Mouse (Mus musculus) large intestine, adult 2 months (tissue): ENCODE data around the gene Tefm. TPM values are rescaled to one million over a fixed set of nuclear protein-coding genes. Genes with fewer than 3 reads are reported as not detected.

Experiments used
- DNase-seq: peaks from one replicate; pipeline ENCODE4 v3.0.0-alpha.2; 2012; ENCODE audit warnings: low read depth, low spot score
- WGBS: fragments of 180-500 bp; shearing (Covaris S2); methylation state at CpG from one replicate; pipeline ENCODE4 v1.1.7; 2018; 5-methylcytosine and 5-hydroxymethylcytosine counted together
- polyA plus RNA-seq: library from polyadenylated mRNA; depleted of rRNA; stranded (reverse); fragments of >200 nt; gene quantifications from 2 replicates; pipeline ENCODE4 v1.2.3, GENCODE M21; 2012; rRNA removed

The Tefm gene
- polyA plus RNA-seq, 1 experiment = 3.9 TPM

- DNase-seq = no peak
- 74% methylated on average over 1 of the region's 1 CpGs for WGBS
These were observed 9.9 kb downstream of the Tefm start for GRCm38 (mm10) chr11:80132050-80132449.

- 78% methylated on average over 1 of the region's 1 CpGs for WGBS
- no peak for DNase-seq
These were observed 25.6 kb downstream of the Tefm start for GRCm38 (mm10) chr11:80116411-80116810.

DNA sequence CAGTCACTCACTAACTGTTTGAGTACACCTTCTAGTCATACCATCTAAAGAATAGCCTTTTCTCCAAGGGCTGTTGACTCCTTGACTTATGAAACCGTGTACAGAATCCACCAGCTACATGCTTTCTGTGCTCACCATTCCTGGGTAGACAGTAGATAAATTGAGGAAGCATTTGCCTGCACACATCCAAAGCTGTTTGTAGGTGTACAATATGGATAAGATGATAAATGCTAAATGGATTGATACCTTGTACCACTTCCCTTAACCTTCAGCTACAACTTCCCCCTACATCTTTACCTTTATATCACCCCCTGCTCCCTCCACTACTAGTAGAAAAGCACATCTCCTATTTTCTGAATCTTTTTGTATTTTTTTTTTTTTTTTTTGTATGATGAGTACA lies 37.6 kb downstream of the Tefm start:
- 75% methylated on average over 1 of the region's 1 CpGs for WGBS
- DNase-seq = no peak

- 92% methylated on average over 6 of the region's 6 CpGs for WGBS
- no peak for DNase-seq
These were observed 40.7 kb downstream of the Tefm start for GRCm38 (mm10) chr11:80101298-80101697.

- WGBS = 86% methylated on average over 3 of the region's 3 CpGs
- no peak for DNase-seq
These were observed 43.4 kb downstream of the Tefm start for GRCm38 (mm10) chr11:80098444-80099056.

- no peak for DNase-seq
- WGBS = 40% methylated on average over 3 of the region's 3 CpGs
These were observed 51.3 kb downstream of the Tefm start for GRCm38 (mm10) chr11:80090555-80091164.

- WGBS = under 1% methylated on average over 14 of the region's 14 CpGs
- DNase-seq = no peak
These were observed 52.2 kb downstream of the Tefm start for GRCm38 (mm10) chr11:80089817-80090214.

DNA sequence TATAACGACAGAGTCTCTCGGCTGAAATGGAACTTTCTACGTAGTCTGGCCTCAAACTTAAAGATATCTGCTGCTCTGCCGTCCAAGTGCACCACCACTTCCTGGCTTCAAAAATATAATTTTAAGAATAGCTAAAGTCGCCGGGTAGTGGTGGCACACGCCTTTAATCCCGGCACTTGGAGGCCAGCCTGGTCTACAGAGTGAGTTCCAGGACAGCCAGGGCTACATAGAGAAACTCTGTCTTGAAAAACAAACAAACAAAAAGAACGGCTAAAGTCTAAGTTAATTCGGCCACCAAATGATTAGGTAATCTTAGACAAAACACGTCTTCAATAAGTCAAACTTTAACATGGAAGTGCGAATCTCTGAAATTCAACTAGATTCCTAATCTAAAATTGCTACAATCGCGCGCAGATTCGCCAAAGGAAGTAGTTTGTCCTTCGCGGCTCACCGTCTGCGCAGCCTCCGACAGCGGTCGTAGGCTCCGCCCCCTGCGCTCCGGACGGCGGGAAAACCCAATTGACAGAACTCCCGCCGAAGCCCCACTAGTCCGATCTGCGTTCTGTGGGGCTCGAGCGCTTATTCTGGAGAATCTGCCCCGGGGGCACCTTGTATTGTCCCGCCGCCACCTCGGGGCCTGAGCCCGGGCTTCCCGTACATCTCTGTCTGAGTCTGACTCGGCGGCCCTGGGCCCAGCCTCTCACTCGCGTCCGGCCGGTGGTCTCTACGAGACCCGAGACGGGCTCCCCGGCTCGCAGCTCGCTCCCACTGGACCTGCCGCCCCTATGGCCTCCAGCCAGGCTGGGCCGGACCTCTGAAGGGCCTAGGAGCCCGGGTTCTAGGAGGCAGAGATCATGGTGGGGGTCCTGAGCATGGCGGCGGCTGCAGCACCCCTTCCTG lies 52.8 kb downstream of the Tefm start, which contains the start of gene Atad5:
Atad5 (plus strand) TSS at position 484 of the 900 bp plus-strand sequence.
- 3% methylated on average over 57 of the region's 57 CpGs for WGBS
- DNase-seq = peak; percentile 52

DNA sequence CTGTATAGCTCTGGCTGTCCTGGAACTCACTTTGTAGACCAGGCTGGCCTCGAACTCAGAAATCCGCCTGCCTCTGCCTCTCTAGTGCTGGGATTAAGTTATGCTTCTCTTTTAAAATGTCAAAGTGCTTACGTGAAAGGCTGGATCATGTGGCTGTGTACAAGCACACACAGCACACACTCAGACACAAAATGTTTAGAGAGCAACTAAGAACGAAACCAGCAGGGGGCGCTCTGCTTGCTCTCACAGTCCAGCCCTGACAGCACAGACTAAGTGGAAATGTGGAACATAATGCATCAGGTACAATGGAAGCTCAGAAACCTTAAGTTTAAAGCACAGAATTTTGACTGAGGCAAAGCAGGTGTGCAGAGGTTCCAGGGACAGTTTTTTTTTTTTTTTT lies 55.1 kb downstream of the Tefm start:
- DNase-seq = peak; percentile 82
- WGBS = 15% methylated on average over 5 of the region's 5 CpGs

Other genes with a start within 250 kb of the Tefm start
- gene Utp6, start 179.8 kb downstream of the Tefm start, polyA plus RNA-seq = 4.2 and 5.4 TPM in 2 replicates
- gene Suz12, start 149.1 kb downstream of the Tefm start, polyA plus RNA-seq = 5.9 and 7.1 TPM in 2 replicates
- gene Crlf3, start 61.2 kb downstream of the Tefm start, polyA plus RNA-seq = 9.9 and 12.1 TPM in 2 replicates
- gene Atad5, start 52.8 kb downstream of the Tefm start, polyA plus RNA-seq = 0.83 and 1.2 TPM in 2 replicates
- gene Adap2, start 11.9 kb upstream of the Tefm start, polyA plus RNA-seq = 6.4 and 15.3 TPM in 2 replicates
- gene Rnf135, start 41.7 kb upstream of the Tefm start, polyA plus RNA-seq = 4.8 and 5.7 TPM in 2 replicates
- 8.0 and 9.9 TPM in 2 replicates for gene Rhot1, start 66.8 kb upstream of the Tefm start, polyA plus RNA-seq
- gene Rhbdl3, start 158.7 kb upstream of the Tefm start, polyA plus RNA-seq = 1.6 TPM in 2 replicates
- gene 5730455P16Rik, start 235.9 kb upstream of the Tefm start, polyA plus RNA-seq = 1.4 and 3.0 TPM in 2 replicates
- gene Zfp207, start 241.1 kb upstream of the Tefm start, polyA plus RNA-seq = 73.8 and 97.8 TPM in 2 replicates